Mouse (Mus musculus) ES-Bruce4 (cell line): ENCODE measurements around the gene Emsy. TPM values are rescaled to one million over a fixed set of nuclear protein-coding genes. Genes with fewer than 3 reads are reported as not detected.

Experiments
- H3K27ac ChIP-seq: 2 replicates; pipeline ENCODE4 v1.5.1; 2012; ENCODE audit warnings: low read length, inconsistent platforms; ENCODE audit not compliant: insufficient read depth
- H3K27me3 ChIP-seq: 2 replicates; pipeline ENCODE4 v1.6.1; 2012; ENCODE audit warnings: mild to moderate bottlenecking, low read length, inconsistent platforms; ENCODE audit not compliant: control insufficient read depth, poor library complexity, insufficient read depth, severe bottlenecking
- H3K36me3 ChIP-seq: 2 replicates; pipeline ENCODE4 v1.6.1; 2012; ENCODE audit warnings: inconsistent platforms, mild to moderate bottlenecking, low read length, moderate library complexity; ENCODE audit not compliant: control insufficient read depth, poor library complexity, insufficient read depth, severe bottlenecking
- H3K4me1 ChIP-seq: one replicate; pipeline ENCODE4 v1.8.1; 2011; ENCODE audit warnings: low read length; ENCODE audit not compliant: control insufficient read depth, insufficient read depth
- H3K4me3 ChIP-seq: 2 replicates; pipeline ENCODE4 v1.5.1; 2011; ENCODE audit warnings: low read depth, mild to moderate bottlenecking, low read length
- H3K9ac ChIP-seq: 2 replicates; pipeline ENCODE4 v1.6.1; 2012; ENCODE audit warnings: low read depth, mild to moderate bottlenecking, inconsistent platforms; ENCODE audit not compliant: poor library complexity, severe bottlenecking
- H3K9me3 ChIP-seq: replicated peaks from 2 replicates; pipeline ENCODE4 v1.6.1; 2012; ENCODE audit warnings: mild to moderate bottlenecking, low read length, inconsistent platforms; ENCODE audit not compliant: control insufficient read depth, poor library complexity, insufficient read depth, severe bottlenecking
- CTCF ChIP-seq: IDR thresholded peaks from one replicate; pipeline ENCODE4 v1.8.1; 2011; ENCODE audit warnings: low read depth, low read length
- EP300 ChIP-seq: IDR thresholded peaks from 2 replicates; pipeline ENCODE4 v1.6.1; 2011; ENCODE audit warnings: low read depth, low read length; ENCODE audit not compliant: insufficient read depth
- POLR2A ChIP-seq: IDR thresholded peaks from one replicate; pipeline ENCODE4 v1.8.1; 2011; ENCODE audit warnings: low read length; ENCODE audit not compliant: insufficient read depth
- polyA plus RNA-seq: library from polyadenylated mRNA; stranded (reverse); fragments of >200 nt; gene quantifications from 2 replicates; pipeline ENCODE4 v1.2.4, GENCODE M21; 2011; ENCODE audit warnings: low read depth; ENCODE audit not compliant: missing spikeins, insufficient read depth, insufficient read length

Emsy gene
- polyA plus RNA-seq, 1 experiment: 61.2 TPM

DNA sequence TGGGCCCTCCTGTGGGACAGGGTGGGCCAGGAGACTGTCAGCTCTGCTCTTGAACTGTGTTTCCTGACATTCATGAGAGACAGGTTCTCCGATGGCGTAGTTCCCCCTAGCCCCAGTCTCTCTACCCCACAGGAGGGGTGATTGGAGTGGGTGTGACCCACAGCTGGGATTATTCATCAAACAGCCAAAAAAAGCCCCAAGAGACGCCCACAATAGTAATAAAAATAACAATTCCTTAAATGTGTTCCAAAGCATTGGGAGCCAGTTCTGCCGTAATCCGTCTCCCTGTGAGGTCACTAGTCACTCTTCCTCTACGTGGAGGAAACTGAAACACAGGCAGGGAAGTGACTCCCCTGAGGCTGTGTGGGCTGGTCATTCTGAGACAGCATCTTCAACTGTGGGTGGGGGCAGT is 113.8 kb downstream of the Emsy start:
- Histone ChIP-seq H3K27ac (no peak overlapping the region), H3K9ac (no peak overlapping the region), H3K27me3 (no peaks in the 10 kb centered on the region), H3K4me1 (peaks cover 2% of the 10 kb centered on the region), H3K4me3 (no peak overlapping the region), H3K36me3 (no peaks in the 10 kb centered on the region), H3K9me3 (no peaks in the 10 kb centered on the region)
- no peak for TF ChIP-seq EP300
- TF ChIP-seq CTCF: no peak
- TF ChIP-seq POLR2A: no peak

- no peak overlapping the region for H3K27ac ChIP-seq
- peaks cover 2% of the 10 kb centered on the region for H3K4me1 ChIP-seq
- H3K36me3 ChIP-seq: no peaks in the 10 kb centered on the region
- TF ChIP-seq EP300: no peak
- no peak for TF ChIP-seq POLR2A
- TF ChIP-seq CTCF: no peak
- H3K27me3 ChIP-seq: no peaks in the 10 kb centered on the region
- no peak overlapping the region for H3K4me3 ChIP-seq
- H3K9me3 ChIP-seq: no peaks in the 10 kb centered on the region
- H3K9ac ChIP-seq: no peak overlapping the region
These were observed 114.3 kb downstream of the Emsy start for GRCm38 (mm10) chr7:98542267-98542666.

GRCm38 (mm10) chr7:98541564-98541963 is 115.0 kb downstream of the Emsy start:
- H3K27ac ChIP-seq: no peak overlapping the region
- H3K4me1 ChIP-seq: peaks cover 2% of the 10 kb centered on the region
- H3K36me3 ChIP-seq: no peaks in the 10 kb centered on the region
- no peak overlapping the region for H3K9ac ChIP-seq
- no peaks in the 10 kb centered on the region for H3K9me3 ChIP-seq
- TF ChIP-seq CTCF (no peak), EP300 (no peak)
- no peaks in the 10 kb centered on the region for H3K27me3 ChIP-seq
- no peak overlapping the region for H3K4me3 ChIP-seq

- TF ChIP-seq POLR2A (no peak), CTCF (no peak), EP300 (no peak)
- Histone ChIP-seq H3K9ac (no peak overlapping the region), H3K27me3 (no peaks in the 10 kb centered on the region), H3K27ac (no peak overlapping the region), H3K4me3 (no peak overlapping the region), H3K36me3 (no peaks in the 10 kb centered on the region), H3K4me1 (peaks cover 2% of the 10 kb centered on the region), H3K9me3 (no peaks in the 10 kb centered on the region)
These were observed 115.7 kb downstream of the Emsy start for GRCm38 (mm10) chr7:98540879-98541278.

- Histone ChIP-seq H3K4me1 (no peaks in the 10 kb centered on the region), H3K36me3 (no peaks in the 10 kb centered on the region), H3K4me3 (no peak overlapping the region), H3K27ac (no peak overlapping the region), H3K27me3 (no peaks in the 10 kb centered on the region), H3K9ac (no peak overlapping the region), H3K9me3 (no peaks in the 10 kb centered on the region)
- no peak for TF ChIP-seq POLR2A
- no peak for TF ChIP-seq CTCF
- TF ChIP-seq EP300: no peak
These were observed 118.5 kb downstream of the Emsy start for GRCm38 (mm10) chr7:98537967-98538573.

DNA sequence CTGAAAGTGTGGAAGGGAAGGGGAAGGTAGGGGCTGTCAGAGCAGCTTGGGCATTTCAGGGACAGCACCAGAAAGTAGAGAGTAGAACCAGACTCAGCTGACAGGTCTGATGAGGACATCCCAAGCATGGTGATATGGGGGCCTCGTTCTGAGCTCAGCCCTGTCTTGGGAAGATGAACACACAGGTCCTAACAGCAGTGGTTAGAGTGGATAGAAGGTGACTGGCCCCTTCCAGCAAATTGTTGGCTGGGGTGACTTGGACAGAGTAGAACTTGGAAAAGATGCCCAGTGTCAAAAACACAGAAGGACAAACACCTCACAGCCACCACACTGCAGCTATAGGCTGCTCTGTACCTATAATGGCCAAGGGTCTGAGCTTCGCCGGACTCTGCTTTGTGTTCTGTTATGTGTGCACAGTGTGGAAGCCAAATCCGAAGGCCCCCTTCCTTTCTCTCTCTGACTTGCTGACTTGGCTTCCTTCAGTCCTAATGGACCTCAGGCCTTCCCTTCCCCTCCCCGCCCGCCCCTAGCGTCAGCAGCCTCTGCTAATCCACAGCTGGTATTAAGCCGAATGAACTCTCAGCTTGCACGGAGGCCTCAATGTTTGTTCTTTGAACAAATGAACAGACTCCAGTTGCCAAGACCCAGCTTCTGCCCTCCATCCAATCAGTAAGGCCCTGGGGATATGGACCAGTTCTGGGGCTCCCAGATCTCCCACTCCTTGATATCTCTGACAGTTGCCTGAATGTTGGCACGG is 119.2 kb downstream of the Emsy start:
- Histone ChIP-seq H3K4me1 (no peaks in the 10 kb centered on the region), H3K27ac (no peak overlapping the region), H3K36me3 (no peaks in the 10 kb centered on the region), H3K27me3 (no peaks in the 10 kb centered on the region), H3K9ac (no peak overlapping the region), H3K9me3 (no peaks in the 10 kb centered on the region), H3K4me3 (no peak overlapping the region)
- TF ChIP-seq EP300 (no peak), POLR2A (no peak), CTCF (no peak)

Other genes starting within 250 kb of the Emsy start
- not detected in 2 replicates for gene Gucy2d, start 216.4 kb downstream of the Emsy start, polyA plus RNA-seq
- gene Lrrc32, start 167.5 kb downstream of the Emsy start, polyA plus RNA-seq: 4.9 and 5.9 TPM in 2 replicates
- gene Thap12, start 46.3 kb upstream of the Emsy start, polyA plus RNA-seq: 28.1 and 36.7 TPM in 2 replicates
- gene Wnt11, start 178.3 kb upstream of the Emsy start, polyA plus RNA-seq: not detected in 2 replicates